Mouse (Mus musculus): ENCODE measurements around the gene Khdc1b. TPM values are rescaled to one million over a fixed set of nuclear protein-coding genes. Genes with fewer than 3 reads are reported as not detected.
"Not testable (repeated sequence)": the region's sequence is repeated elsewhere in the genome, so short reads cannot be mapped to it uniquely, and the experiment has no call there.

Gene Khdc1b
- 0.10 TPM in 1 of 2 replicates, not detected in the other for polyA plus RNA-seq (2015; fragmentation: Nextera tagmentation; extraction: Ambion mirVana)

DNA sequence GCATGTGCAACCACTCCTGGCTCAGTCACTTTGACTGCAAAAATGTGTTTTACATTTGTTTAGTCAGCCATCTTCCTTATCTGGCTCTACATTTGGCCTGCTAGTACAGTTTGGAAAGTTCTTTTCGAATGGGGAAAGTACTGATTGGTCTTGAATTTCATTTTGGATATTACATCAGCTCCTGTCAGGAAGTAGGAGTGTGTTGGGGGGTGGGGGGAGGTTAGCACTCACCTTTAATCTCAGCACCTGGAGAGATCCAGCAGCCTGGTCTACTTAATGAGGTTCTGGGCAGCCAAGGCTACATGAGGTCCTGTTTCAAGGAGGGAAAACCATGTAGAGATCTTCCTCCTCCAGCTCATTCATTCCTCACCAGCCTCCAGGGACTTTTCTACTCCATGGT, at the start of gene Khdc1b:
Gene Khdc1b (plus strand): TSS at position 301 of the 400 bp plus-strand sequence.
- Histone ChIP-seq H3K36me3 (ENCODE audit: control insufficient read depth, insufficient read depth) (no peaks in the 10 kb centered on the region), H3K4me1 (replicated peaks; ENCODE audit: control insufficient read depth, insufficient read depth, low read length) (no peaks in the 10 kb centered on the region), H3K9ac (replicated peaks; ENCODE audit: low read depth, low read length) (no peak within 1 kb of the TSS), H3K9me3 (ENCODE audit: control insufficient read depth, low read length) (no peaks in the 10 kb centered on the region), H3K4me3 (replicated peaks; ENCODE audit: low read length) (no peak within 1 kb of the TSS), H3K27ac (ENCODE audit: low read length) (no peak within 1 kb of the TSS), H3K27me3 (replicated peaks; ENCODE audit: control insufficient read depth, insufficient read depth, low read length) (no peaks in the 10 kb centered on the region), H3K4me2 (ENCODE audit: low read length) (no peak within 1 kb of the TSS)
- no peak for ATAC-seq
- WGBS = 93% methylated on average over 1 of the region's 1 CpGs

DNA sequence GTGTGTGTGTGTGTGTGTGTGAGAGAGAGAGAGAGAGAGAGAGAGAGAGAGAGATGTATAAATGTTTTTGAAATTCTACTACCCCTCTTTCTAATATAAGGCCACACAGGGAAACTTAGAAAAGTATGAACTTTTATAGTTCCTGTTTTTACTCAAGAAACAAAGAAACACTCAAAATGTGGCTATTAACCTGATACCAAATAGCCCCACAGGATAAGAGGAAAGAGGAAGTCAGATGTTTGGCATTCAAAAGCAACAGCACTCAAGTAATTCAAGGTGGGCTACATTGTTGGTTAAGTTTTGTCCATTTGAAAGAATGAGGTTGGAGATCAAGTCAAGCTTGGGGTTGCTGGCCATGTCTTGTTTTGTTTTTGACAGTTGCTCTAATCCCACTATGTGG, 47.5 kb upstream of the Khdc1b start:
- Histone ChIP-seq H3K36me3 (ENCODE audit: control insufficient read depth, insufficient read depth) (no peaks in the 10 kb centered on the region), H3K27me3 (replicated peaks; ENCODE audit: control insufficient read depth, insufficient read depth, low read length) (no peaks in the 10 kb centered on the region), H3K4me3 (replicated peaks; ENCODE audit: low read length) (no peak overlapping the region), H3K9ac (replicated peaks; ENCODE audit: low read depth, low read length) (no peak overlapping the region), H3K4me2 (ENCODE audit: low read length) (no peak overlapping the region), H3K4me1 (replicated peaks; ENCODE audit: control insufficient read depth, insufficient read depth, low read length) (no peaks in the 10 kb centered on the region), H3K9me3 (ENCODE audit: control insufficient read depth, low read length) (no peaks in the 10 kb centered on the region), H3K27ac (ENCODE audit: low read length) (no peak overlapping the region)
- ATAC-seq = no peak

DNA sequence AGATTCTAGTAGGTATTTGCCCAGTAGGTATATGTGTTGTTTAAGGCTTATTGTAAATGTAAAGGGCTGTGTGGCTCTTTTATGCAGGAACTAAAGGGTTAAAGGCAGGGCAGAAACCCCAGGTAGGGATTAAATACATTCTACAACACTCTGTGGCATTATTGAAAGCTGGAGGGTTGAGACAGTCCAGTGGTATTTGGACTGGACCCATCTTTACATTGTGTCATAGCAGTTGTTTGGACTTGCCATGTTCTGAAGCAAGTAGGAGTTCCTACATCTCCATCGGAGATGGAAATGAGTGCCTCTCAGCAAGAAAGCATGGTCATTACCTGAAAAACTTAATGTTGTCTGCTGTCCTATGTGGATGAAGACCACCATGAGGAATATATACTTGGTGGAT, 42.6 kb upstream of the Khdc1b start:
- Histone ChIP-seq H3K27ac (ENCODE audit: low read length) (no peak overlapping the region), H3K4me1 (replicated peaks; ENCODE audit: control insufficient read depth, insufficient read depth, low read length) (no peaks in the 10 kb centered on the region), H3K4me2 (ENCODE audit: low read length) (no peak overlapping the region), H3K4me3 (replicated peaks; ENCODE audit: low read length) (no peak overlapping the region), H3K9me3 (ENCODE audit: control insufficient read depth, low read length) (no peaks in the 10 kb centered on the region), H3K9ac (replicated peaks; ENCODE audit: low read depth, low read length) (no peak overlapping the region), H3K36me3 (ENCODE audit: control insufficient read depth, insufficient read depth) (no peaks in the 10 kb centered on the region), H3K27me3 (replicated peaks; ENCODE audit: control insufficient read depth, insufficient read depth, low read length) (no peaks in the 10 kb centered on the region)
- 92% methylated on average over 1 of the region's 1 CpGs for WGBS
- ATAC-seq = no peak

DNA sequence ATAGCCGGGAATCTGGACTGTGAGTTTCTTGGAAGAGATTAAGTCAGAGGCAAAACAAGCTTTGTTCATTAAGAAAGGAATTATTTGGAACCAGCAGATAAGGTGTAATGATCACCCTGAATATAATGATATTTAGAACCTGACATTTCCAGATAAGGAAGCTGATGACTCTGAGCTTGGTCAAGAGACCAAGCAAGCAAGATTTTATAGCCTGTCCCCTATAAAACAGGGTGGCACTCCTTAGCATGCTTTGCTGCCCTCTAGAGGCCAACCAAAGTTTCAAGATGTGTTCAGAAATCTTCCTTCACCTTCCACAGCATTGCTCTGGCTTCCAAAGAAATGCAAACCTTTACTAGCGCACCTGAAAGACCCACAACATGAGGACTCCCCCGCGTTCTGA, 39.1 kb upstream of the Khdc1b start:
- H3K36me3 ChIP-seq (ENCODE audit: control insufficient read depth, insufficient read depth) = no peaks in the 10 kb centered on the region
- no peak overlapping the region for H3K4me2 ChIP-seq (ENCODE audit: low read length)
- peak; percentile 77 for ATAC-seq
- no peaks in the 10 kb centered on the region for H3K27me3 ChIP-seq (replicated peaks; ENCODE audit: control insufficient read depth, insufficient read depth, low read length)
- no peak overlapping the region for H3K4me3 ChIP-seq (replicated peaks; ENCODE audit: low read length)
- H3K4me1 ChIP-seq (replicated peaks; ENCODE audit: control insufficient read depth, insufficient read depth, low read length) = no peaks in the 10 kb centered on the region
- no peaks in the 10 kb centered on the region for H3K9me3 ChIP-seq (ENCODE audit: control insufficient read depth, low read length)
- 67% methylated on average over 4 of the region's 4 CpGs for WGBS
- H3K27ac ChIP-seq (ENCODE audit: low read length) = no peak overlapping the region
- H3K9ac ChIP-seq (replicated peaks; ENCODE audit: low read depth, low read length) = no peak overlapping the region

DNA sequence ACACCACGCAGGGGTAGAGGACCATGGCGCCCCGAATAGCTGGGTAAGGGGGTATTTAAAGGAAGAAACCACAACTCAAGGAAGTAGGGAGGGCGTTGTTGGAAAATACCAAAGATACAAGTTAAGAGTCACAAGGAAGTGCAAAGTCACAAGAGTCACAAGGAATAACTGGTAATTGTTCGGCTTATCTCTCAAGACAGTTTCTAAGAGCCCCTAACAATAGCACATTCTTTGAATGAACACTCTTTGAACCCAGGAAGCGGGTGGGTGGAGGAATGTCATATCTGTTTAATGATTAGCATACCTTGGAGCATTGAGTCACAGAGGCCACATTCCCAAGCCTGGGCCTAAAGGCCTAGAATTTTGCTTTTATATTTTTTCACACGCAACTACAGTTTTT, 38.6 kb upstream of the Khdc1b start:
- not testable (repeated sequence) for H3K4me2 ChIP-seq (ENCODE audit: low read length); H3K36me3 ChIP-seq (ENCODE audit: control insufficient read depth, insufficient read depth); H3K27ac ChIP-seq (ENCODE audit: low read length); H3K9me3 ChIP-seq (ENCODE audit: control insufficient read depth, low read length); H3K27me3 ChIP-seq (replicated peaks; ENCODE audit: control insufficient read depth, insufficient read depth, low read length); H3K9ac ChIP-seq (replicated peaks; ENCODE audit: low read depth, low read length); H3K4me1 ChIP-seq (replicated peaks; ENCODE audit: control insufficient read depth, insufficient read depth, low read length); ATAC-seq; H3K4me3 ChIP-seq (replicated peaks; ENCODE audit: low read length)
- 88% methylated on average over 7 of the region's 7 CpGs for WGBS

DNA sequence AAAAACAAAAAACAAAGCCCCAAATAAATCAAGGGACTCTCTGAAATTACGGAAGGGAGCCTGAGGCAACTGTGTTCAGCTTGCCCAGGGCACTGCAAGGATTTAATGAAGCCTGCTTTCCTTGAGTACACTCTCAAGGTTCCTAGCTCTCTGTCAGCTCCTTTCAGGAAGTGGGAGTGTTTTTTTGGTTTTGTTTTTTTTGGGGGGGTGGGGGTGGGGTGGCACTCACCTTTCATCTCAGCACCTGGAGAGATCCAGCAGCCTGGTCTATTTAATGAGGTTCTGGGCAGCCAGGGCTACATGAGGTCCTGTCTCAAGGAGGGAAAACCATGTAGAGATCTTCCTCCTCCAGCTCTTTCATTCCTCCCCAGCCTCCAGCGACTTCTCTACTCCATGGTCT, 34.0 kb upstream of the Khdc1b start, which contains the start of gene Khdc1a:
Gene Khdc1a (plus strand): TSS at position 301 of the 400 bp plus-strand sequence.
- H3K4me3 ChIP-seq (replicated peaks; ENCODE audit: low read length) = no peak within 1 kb of the TSS
- 74% methylated on average over 2 of the region's 2 CpGs for WGBS
- H3K9ac ChIP-seq (replicated peaks; ENCODE audit: low read depth, low read length) = no peak within 1 kb of the TSS
- H3K27ac ChIP-seq (ENCODE audit: low read length) = no peak within 1 kb of the TSS
- H3K4me1 ChIP-seq (replicated peaks; ENCODE audit: control insufficient read depth, insufficient read depth, low read length) = no peaks in the 10 kb centered on the region
- no peak within 1 kb of the TSS for H3K4me2 ChIP-seq (ENCODE audit: low read length)
- ATAC-seq = no peak
- H3K9me3 ChIP-seq (ENCODE audit: control insufficient read depth, low read length) = no peaks in the 10 kb centered on the region
- no peaks in the 10 kb centered on the region for H3K36me3 ChIP-seq (ENCODE audit: control insufficient read depth, insufficient read depth)
- no peaks in the 10 kb centered on the region for H3K27me3 ChIP-seq (replicated peaks; ENCODE audit: control insufficient read depth, insufficient read depth, low read length)

DNA sequence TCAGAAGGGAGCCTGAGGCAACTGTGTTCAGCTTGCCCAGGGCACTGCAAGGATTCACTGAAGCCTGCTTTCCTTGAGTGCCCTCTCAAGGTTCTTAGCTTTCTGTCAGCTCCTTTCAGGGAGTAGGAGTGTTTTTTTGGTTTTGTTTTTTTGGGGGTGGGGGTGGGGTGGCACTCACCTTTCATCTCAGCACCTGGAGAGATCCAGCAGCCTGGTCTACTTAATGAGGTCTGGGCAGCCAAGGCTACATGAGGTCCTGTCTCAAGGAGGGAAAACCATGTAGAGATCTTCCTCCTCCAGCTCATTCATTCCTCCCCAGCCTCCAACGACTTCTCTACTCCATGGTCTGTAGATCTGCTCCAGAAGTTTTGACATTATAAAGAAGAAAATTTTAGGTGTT, 15.3 kb upstream of the Khdc1b start, which contains the start of gene Khdc1c:
Gene Khdc1c (plus strand): TSS at position 301 of the 400 bp plus-strand sequence.
- H3K36me3 ChIP-seq (ENCODE audit: control insufficient read depth, insufficient read depth); ATAC-seq; H3K4me1 ChIP-seq (replicated peaks; ENCODE audit: control insufficient read depth, insufficient read depth, low read length); H3K27ac ChIP-seq (ENCODE audit: low read length); H3K4me2 ChIP-seq (ENCODE audit: low read length); H3K9ac ChIP-seq (replicated peaks; ENCODE audit: low read depth, low read length); H3K4me3 ChIP-seq (replicated peaks; ENCODE audit: low read length); H3K9me3 ChIP-seq (ENCODE audit: control insufficient read depth, low read length); H3K27me3 ChIP-seq (replicated peaks; ENCODE audit: control insufficient read depth, insufficient read depth, low read length): not testable (repeated sequence)
- 71% methylated on average over 1 of the region's 1 CpGs for WGBS

DNA sequence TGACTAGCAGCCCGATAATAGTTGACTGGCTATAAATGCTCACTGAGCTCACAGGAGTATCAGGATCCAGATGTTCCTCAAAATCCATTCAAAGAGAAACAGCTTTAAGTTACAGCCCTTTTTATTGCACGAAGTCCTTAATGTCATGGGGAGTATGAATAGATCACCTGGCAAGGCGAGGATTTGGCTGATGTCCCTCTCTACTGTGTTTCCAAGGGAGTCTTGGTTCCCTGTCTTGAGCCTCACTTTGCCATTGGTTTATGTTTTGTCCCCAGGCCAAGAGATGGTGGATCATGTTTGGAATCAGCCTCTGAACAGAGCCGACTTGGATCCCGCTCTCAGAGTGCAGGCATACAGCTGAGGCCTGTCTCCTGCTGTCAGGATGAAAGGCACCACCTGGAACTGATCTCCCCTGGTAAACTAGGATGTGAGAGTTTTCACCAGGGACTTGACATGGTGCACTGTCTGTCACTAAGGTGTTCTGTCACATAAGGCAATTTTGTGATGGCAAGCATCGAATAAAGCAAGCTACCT, 7.8 kb downstream of the Khdc1b start:
- no peak for ATAC-seq
- no peaks in the 10 kb centered on the region for H3K36me3 ChIP-seq (ENCODE audit: control insufficient read depth, insufficient read depth)
- H3K4me3 ChIP-seq (replicated peaks; ENCODE audit: low read length) = no peak overlapping the region
- no peak overlapping the region for H3K27ac ChIP-seq (ENCODE audit: low read length)
- WGBS = 78% methylated on average over 6 of the region's 6 CpGs
- H3K4me1 ChIP-seq (replicated peaks; ENCODE audit: control insufficient read depth, insufficient read depth, low read length) = no peaks in the 10 kb centered on the region
- no peak overlapping the region for H3K9ac ChIP-seq (replicated peaks; ENCODE audit: low read depth, low read length)
- no peaks in the 10 kb centered on the region for H3K27me3 ChIP-seq (replicated peaks; ENCODE audit: control insufficient read depth, insufficient read depth, low read length)
- no peaks in the 10 kb centered on the region for H3K9me3 ChIP-seq (ENCODE audit: control insufficient read depth, low read length)
- no peak overlapping the region for H3K4me2 ChIP-seq (ENCODE audit: low read length)

DNA sequence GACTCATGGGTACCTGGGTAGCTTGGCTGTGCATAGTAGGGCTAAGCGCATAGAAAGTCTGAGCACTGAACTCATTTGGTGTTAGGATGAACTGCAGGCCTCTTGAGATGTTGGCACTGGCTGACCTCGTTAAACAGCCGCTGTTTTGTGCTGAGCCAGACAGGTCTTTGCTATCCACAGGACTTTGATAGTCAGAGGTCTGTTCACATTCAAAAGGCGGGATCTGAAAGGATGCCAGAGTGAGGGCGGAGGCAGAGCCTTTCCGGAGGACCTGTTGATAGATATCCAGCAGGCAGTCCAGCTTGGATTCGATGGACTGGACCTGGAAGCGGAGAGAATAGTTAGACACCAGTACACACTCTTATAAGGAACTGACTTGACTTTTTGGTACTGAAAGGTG, 19.4 kb downstream of the Khdc1b start:
- no peaks in the 10 kb centered on the region for H3K9me3 ChIP-seq (ENCODE audit: control insufficient read depth, low read length)
- H3K27ac ChIP-seq (ENCODE audit: low read length) = no peak overlapping the region
- H3K9ac ChIP-seq (replicated peaks; ENCODE audit: low read depth, low read length) = no peak overlapping the region
- H3K4me2 ChIP-seq (ENCODE audit: low read length) = no peak overlapping the region
- ATAC-seq = no peak
- WGBS = 63% methylated on average over 8 of the region's 8 CpGs
- no peaks in the 10 kb centered on the region for H3K36me3 ChIP-seq (ENCODE audit: control insufficient read depth, insufficient read depth)
- no peaks in the 10 kb centered on the region for H3K4me1 ChIP-seq (replicated peaks; ENCODE audit: control insufficient read depth, insufficient read depth, low read length)
- no peak overlapping the region for H3K4me3 ChIP-seq (replicated peaks; ENCODE audit: low read length)
- no peaks in the 10 kb centered on the region for H3K27me3 ChIP-seq (replicated peaks; ENCODE audit: control insufficient read depth, insufficient read depth, low read length)

DNA sequence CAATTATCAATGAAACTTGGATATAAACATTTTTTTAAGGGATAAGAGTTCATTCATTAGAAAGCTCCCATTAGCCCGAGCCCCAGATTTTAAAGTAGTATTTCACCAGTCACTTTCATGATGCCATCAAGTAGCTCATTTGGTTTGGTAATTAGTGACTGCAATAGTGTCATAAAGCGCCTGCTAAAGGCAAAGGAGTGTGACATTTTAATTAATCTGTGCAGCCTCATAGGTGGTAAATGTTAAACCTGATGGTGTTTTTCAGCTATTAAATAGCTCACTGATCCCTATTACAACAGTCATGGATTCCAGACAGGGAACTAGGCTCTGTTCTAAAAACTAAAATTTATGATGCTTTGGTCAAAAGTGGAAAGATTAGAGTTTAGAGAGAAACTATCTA, 23.9 kb downstream of the Khdc1b start:
- Histone ChIP-seq H3K4me3 (replicated peaks; ENCODE audit: low read length) (no peak overlapping the region), H3K4me2 (ENCODE audit: low read length) (no peak overlapping the region), H3K27me3 (replicated peaks; ENCODE audit: control insufficient read depth, insufficient read depth, low read length) (no peaks in the 10 kb centered on the region), H3K9ac (replicated peaks; ENCODE audit: low read depth, low read length) (no peak overlapping the region), H3K27ac (ENCODE audit: low read length) (no peak overlapping the region), H3K4me1 (replicated peaks; ENCODE audit: control insufficient read depth, insufficient read depth, low read length) (peaks cover 9% of the 10 kb centered on the region), H3K36me3 (ENCODE audit: control insufficient read depth, insufficient read depth) (no peaks in the 10 kb centered on the region), H3K9me3 (ENCODE audit: control insufficient read depth, low read length) (no peaks in the 10 kb centered on the region)
- no peak for ATAC-seq
- WGBS = 12% methylated on average over 2 of the region's 2 CpGs

All from forebrain, embryonic 16.5 days (tissue).